Mouse (Mus musculus): ENCODE measurements around the gene Mcm9. TPM values are rescaled to one million over a fixed set of nuclear protein-coding genes. Genes with fewer than 3 reads are reported as not detected.

The Mcm9 gene
- polyA plus RNA-seq, 1 experiment from 2014 or later: 15.7 TPM

DNA sequence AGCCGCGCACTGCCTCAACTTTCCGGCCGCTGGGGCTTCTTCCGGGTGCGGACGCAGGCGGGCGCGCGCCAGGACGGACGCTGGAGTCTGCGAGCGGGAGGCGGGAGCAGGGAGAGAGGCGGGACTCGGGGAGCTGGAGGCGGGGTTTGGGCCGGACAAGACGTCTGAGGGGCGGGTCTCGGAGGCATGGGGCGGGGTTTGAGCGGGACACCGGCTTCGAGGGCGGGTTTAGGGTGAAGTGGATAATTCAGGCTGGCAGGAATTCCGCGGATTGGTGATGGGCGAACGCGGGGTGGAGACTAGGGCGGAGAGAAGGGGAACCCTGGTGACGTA lies 355 bp downstream of the Mcm9 start:
- Histone ChIP-seq H3K4me2 (peak overlapping the region; percentile 60), H3K27ac (ENCODE audit: low read depth) (peak overlapping the region; percentile 98), H3K27me3 (ENCODE audit: insufficient read depth, low read length) (no peaks in the 10 kb centered on the region), H3K4me3 (ENCODE audit: low read depth, low read length) (peak overlapping the region; percentile 73), H3K9me3 (ENCODE audit: low read depth, low read length) (no peaks in the 10 kb centered on the region), H3K4me1 (ENCODE audit: insufficient read depth) (no peaks in the 10 kb centered on the region), H3K9ac (peak overlapping the region; percentile 73), H3K36me3 (ENCODE audit: insufficient read depth) (peaks cover 6% of the 10 kb centered on the region; the same call in 1 of the 2 replicates)
- ATAC-seq (ENCODE audit: insufficient read depth): peak; percentile 96
- TF ChIP-seq CTCF (IDR thresholded peaks at IDR 0.05; ENCODE audit: low read depth): no peak
- peak; percentile 98 for DNase-seq
- under 1% methylated on average over 35 of the region's 35 CpGs for WGBS

DNA sequence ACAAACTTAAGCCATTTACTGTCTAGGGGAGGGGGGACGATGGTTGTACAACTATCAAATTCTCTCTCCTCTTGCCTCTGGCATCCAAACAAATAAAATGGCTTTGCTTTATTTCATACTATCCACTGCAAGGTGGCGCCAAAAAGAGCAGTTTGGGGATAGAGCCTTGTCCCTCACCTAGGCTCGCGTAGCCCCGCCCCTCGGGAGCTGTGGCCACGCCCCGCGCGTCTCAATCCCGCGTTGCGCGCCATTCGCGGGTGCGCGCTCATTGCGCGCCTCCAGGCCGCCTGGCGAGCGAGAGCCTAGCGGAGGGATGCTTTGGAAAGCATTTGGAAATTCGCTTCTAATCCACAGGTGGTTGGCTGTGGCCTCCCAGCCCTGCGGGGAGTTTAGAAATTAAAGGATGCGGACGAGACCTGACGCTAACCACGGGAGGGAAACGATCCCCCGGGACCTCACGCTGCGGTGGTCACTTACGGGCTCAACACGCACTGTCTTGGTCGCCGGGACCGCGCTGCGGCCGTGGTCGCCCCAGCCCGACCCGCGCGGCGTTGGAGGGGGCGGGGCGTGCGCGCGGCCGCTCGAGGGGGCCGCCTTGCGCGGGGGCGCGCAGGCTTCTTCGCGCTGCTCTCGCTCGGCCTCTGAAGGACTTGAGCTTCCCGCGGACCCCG lies 857 bp downstream of the Mcm9 start:
- TF ChIP-seq CTCF (IDR thresholded peaks at IDR 0.05; ENCODE audit: low read depth): peak; percentile 44
- no peaks in the 10 kb centered on the region for H3K9me3 ChIP-seq (ENCODE audit: low read depth, low read length)
- H3K4me2 ChIP-seq: peak overlapping the region; percentile 60
- no peaks in the 10 kb centered on the region for H3K4me1 ChIP-seq (ENCODE audit: insufficient read depth)
- H3K36me3 ChIP-seq (ENCODE audit: insufficient read depth): peaks cover 9% of the 10 kb centered on the region; the same call in 1 of the 2 replicates
- ATAC-seq (ENCODE audit: insufficient read depth): peak; percentile 74
- H3K27ac ChIP-seq (ENCODE audit: low read depth): peak overlapping the region; percentile 98
- under 1% methylated on average over 67 of the region's 67 CpGs for WGBS
- H3K4me3 ChIP-seq (ENCODE audit: low read depth, low read length): peak overlapping the region; percentile 73
- peak overlapping the region; percentile 73 for H3K9ac ChIP-seq
- no peaks in the 10 kb centered on the region for H3K27me3 ChIP-seq (ENCODE audit: insufficient read depth, low read length)
- peak; percentile 97 for DNase-seq

DNA sequence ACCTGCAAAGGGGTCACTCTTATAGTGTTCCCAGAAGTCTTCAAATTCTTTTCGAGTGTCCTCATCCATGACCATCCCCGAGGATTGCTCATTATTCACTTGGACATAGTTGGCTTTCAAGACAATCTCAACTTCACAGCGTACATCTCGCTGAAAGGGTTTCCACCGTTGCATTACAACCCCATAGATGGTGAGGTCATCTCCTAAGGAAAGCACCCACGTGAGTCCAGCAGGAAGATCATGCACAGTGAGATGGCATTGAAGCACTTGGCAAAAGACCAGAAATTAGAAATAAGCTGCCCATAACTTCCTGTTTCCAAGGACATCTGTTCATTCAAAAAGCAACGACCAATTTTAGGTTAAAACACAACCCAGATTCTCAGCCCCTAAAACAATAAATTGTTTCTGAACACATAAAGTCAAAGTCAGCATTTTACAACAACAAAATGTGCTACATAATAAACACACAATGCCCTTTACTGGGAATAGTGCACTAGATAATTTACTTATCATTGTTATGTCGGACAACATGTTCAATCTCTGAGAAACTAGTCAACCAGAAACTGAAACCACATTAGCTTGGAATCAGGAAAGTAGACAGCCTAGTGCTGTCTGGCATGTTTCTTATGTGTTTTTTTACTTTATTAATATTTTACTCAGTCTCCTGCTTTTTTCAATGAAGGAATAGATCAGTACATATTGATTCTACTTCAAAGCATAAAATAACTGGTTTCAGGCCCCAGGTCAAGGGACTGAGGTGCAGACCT lies 14.2 kb downstream of the Mcm9 start:
- ATAC-seq (ENCODE audit: insufficient read depth) (no peak), DNase-seq (peak; percentile 28)
- Histone ChIP-seq H3K36me3 (ENCODE audit: insufficient read depth) (peaks cover 50% of the 10 kb centered on the region), H3K4me1 (ENCODE audit: insufficient read depth) (no peaks in the 10 kb centered on the region), H3K4me2 (no peak overlapping the region), H3K9me3 (ENCODE audit: low read depth, low read length) (no peaks in the 10 kb centered on the region), H3K27ac (ENCODE audit: low read depth) (no peak overlapping the region), H3K9ac (no peak overlapping the region), H3K27me3 (ENCODE audit: insufficient read depth, low read length) (no peaks in the 10 kb centered on the region), H3K4me3 (ENCODE audit: low read depth, low read length) (no peak overlapping the region)
- TF ChIP-seq CTCF (IDR thresholded peaks at IDR 0.05; ENCODE audit: low read depth): no peak
- WGBS: 71% methylated on average over 8 of the region's 8 CpGs

DNA sequence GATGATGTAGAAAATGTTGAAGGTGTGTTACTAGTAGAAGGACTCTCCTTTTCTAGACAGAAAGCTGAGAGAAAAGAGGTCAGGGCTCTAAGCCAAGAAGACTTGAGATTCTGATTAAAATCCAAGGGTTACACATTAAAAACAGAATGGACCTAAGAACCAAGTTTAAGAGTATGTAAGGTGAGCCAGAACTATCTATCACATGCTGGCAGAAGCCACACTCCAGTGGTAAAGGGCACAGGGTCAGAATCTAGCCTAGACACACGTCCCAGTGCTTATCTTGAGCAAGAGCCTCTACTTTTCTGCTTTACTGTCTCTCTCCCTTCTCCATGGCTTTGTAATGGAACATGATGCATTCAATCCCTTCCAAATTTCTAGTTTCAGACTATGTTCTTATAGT lies 16.3 kb downstream of the Mcm9 start:
- H3K4me3 ChIP-seq (ENCODE audit: low read depth, low read length): no peak overlapping the region
- H3K4me1 ChIP-seq (ENCODE audit: insufficient read depth): no peaks in the 10 kb centered on the region
- H3K27ac ChIP-seq (ENCODE audit: low read depth): no peak overlapping the region
- no peak overlapping the region for H3K4me2 ChIP-seq
- H3K36me3 ChIP-seq (ENCODE audit: insufficient read depth): peaks cover 52% of the 10 kb centered on the region
- ATAC-seq (ENCODE audit: insufficient read depth): no peak
- no peak for DNase-seq
- no peak for TF ChIP-seq CTCF (IDR thresholded peaks at IDR 0.05; ENCODE audit: low read depth)
- H3K27me3 ChIP-seq (ENCODE audit: insufficient read depth, low read length): no peaks in the 10 kb centered on the region
- 59% methylated on average over 1 of the region's 1 CpGs for WGBS
- no peak overlapping the region for H3K9ac ChIP-seq
- no peaks in the 10 kb centered on the region for H3K9me3 ChIP-seq (ENCODE audit: low read depth, low read length)

DNA sequence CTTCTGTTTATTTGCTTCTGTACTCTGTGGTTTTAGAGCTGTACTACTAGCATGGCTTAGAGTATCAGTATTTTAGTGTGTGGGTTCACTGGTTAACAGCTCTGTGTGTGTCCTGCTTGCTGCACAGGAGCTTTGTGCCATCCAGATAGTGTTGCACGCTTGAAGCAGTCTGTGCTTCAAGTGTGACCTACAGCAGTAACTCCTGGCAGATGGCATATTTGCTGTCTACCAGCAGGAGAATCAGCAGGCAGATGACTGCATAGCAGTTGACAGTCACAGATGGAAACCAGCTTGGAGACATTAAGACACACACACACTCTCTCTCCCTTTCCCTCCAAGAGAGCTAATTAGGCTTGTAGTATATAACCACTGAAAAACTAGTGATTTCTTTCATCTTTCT lies 18.1 kb downstream of the Mcm9 start:
- 79% methylated on average over 1 of the region's 1 CpGs for WGBS
- H3K27me3 ChIP-seq (ENCODE audit: insufficient read depth, low read length): no peaks in the 10 kb centered on the region
- no peak for TF ChIP-seq CTCF (IDR thresholded peaks at IDR 0.05; ENCODE audit: low read depth)
- no peaks in the 10 kb centered on the region for H3K4me1 ChIP-seq (ENCODE audit: insufficient read depth)
- H3K9ac ChIP-seq: no peak overlapping the region
- H3K36me3 ChIP-seq (ENCODE audit: insufficient read depth): peaks cover 65% of the 10 kb centered on the region
- H3K9me3 ChIP-seq (ENCODE audit: low read depth, low read length): no peaks in the 10 kb centered on the region
- no peak overlapping the region for H3K27ac ChIP-seq (ENCODE audit: low read depth)
- DNase-seq (no peak), ATAC-seq (ENCODE audit: insufficient read depth) (no peak)
- H3K4me2 ChIP-seq: no peak overlapping the region
- no peak overlapping the region for H3K4me3 ChIP-seq (ENCODE audit: low read depth, low read length)

DNA sequence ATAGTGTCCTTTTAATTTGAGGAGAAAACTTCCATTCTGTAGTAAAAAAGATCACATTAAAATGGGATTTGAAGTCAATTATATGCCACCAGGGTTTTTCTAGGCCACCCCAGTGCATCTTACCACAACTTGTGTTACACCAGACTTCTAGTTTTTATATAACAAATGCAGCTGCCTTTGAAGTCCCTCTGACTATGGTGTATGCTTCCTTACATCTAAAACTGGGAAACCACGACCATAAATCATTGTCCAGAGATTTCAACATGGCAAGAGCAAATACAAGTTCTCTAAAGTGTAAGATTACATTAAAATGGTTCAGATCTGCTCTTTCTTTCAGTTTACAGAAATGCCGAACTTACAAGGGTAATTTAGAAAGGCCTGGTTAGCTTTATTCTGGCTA lies 22.0 kb downstream of the Mcm9 start:
- H3K4me2 ChIP-seq: no peak overlapping the region
- H3K27me3 ChIP-seq (ENCODE audit: insufficient read depth, low read length): no peaks in the 10 kb centered on the region
- H3K9me3 ChIP-seq (ENCODE audit: low read depth, low read length): no peaks in the 10 kb centered on the region
- H3K9ac ChIP-seq: no peak overlapping the region
- H3K4me1 ChIP-seq (ENCODE audit: insufficient read depth): no peaks in the 10 kb centered on the region
- ATAC-seq (ENCODE audit: insufficient read depth) (no peak), DNase-seq (no peak)
- H3K4me3 ChIP-seq (ENCODE audit: low read depth, low read length): no peak overlapping the region
- H3K36me3 ChIP-seq (ENCODE audit: insufficient read depth): peaks cover 80% of the 10 kb centered on the region
- 58% methylated on average over 2 of the region's 2 CpGs for WGBS
- TF ChIP-seq CTCF (IDR thresholded peaks at IDR 0.05; ENCODE audit: low read depth): no peak
- H3K27ac ChIP-seq (ENCODE audit: low read depth): no peak overlapping the region

DNA sequence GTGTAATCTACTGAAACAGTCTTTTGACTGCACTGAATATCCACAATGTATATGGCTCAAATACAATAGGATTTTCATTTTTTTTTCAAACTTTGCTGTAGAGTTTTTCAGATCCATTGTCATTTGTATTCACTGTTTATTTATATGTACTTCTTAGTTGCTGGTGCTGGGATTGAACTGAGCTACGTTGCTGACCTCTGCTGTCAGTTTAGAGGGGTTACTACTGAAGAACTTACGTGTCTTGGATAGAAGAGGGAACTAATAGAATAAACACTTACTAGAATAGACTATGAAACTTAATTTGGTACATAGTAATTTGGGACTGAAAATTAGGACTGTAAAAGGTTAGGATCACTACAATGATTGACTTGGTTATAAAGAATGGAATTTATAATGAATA lies 24.9 kb downstream of the Mcm9 start:
- ATAC-seq (ENCODE audit: insufficient read depth) (no peak), DNase-seq (no peak)
- TF ChIP-seq CTCF (IDR thresholded peaks at IDR 0.05; ENCODE audit: low read depth): no peak
- Histone ChIP-seq H3K27me3 (ENCODE audit: insufficient read depth, low read length) (no peaks in the 10 kb centered on the region), H3K4me1 (ENCODE audit: insufficient read depth) (no peaks in the 10 kb centered on the region), H3K9me3 (ENCODE audit: low read depth, low read length) (no peaks in the 10 kb centered on the region), H3K27ac (ENCODE audit: low read depth) (no peak overlapping the region), H3K4me2 (no peak overlapping the region), H3K9ac (no peak overlapping the region), H3K4me3 (ENCODE audit: low read depth, low read length) (no peak overlapping the region), H3K36me3 (ENCODE audit: insufficient read depth) (peaks cover 84% of the 10 kb centered on the region)
- WGBS: 54% methylated on average over 2 of the region's 2 CpGs
